Mouse (Mus musculus) brain, embryonic 14.5 days (tissue): ENCODE data around the gene Cog5. TPM values are rescaled to one million over a fixed set of nuclear protein-coding genes. Genes with fewer than 3 reads are reported as not detected.

Source experiments
- DNase-seq: peaks from one replicate; pipeline ENCODE4 v3.0.0-alpha.2; 2011; ENCODE audit warnings: low read depth
- CTCF ChIP-seq: fragments of 200-500 bp; IDR thresholded peaks from 2 replicates; pipeline ENCODE4 v1.5.1; 2012; ENCODE audit warnings: inconsistent platforms, mild to moderate bottlenecking, moderate library complexity, borderline replicate concordance; ENCODE audit not compliant: insufficient read depth, insufficient read length; ENCODE audit errors: extremely low read depth
- POLR2A ChIP-seq: fragments of 200-500 bp; IDR thresholded peaks from 2 replicates; pipeline ENCODE4 v1.6.1; 2012; ENCODE audit warnings: mild to moderate bottlenecking, inconsistent platforms, borderline replicate concordance; ENCODE audit not compliant: poor library complexity, insufficient read depth, insufficient read length, severe bottlenecking; ENCODE audit errors: extremely low read depth
- polyA plus RNA-seq: library from polyadenylated mRNA; depleted of rRNA; stranded (reverse); fragments of >200 nt; gene quantifications from 2 replicates; pipeline ENCODE4 v1.2.3, GENCODE M21; 2012

Gene Cog5
- polyA plus RNA-seq, 1 experiment = 32.9 TPM

GRCm38 (mm10) chr12:31654965-31655477 lies 352 bp downstream of the Cog5 start:
- peak; percentile 46; the same call in 1 of the 2 replicates for TF ChIP-seq CTCF
- TF ChIP-seq POLR2A = no peak
- DNase-seq = no peak

DNA sequence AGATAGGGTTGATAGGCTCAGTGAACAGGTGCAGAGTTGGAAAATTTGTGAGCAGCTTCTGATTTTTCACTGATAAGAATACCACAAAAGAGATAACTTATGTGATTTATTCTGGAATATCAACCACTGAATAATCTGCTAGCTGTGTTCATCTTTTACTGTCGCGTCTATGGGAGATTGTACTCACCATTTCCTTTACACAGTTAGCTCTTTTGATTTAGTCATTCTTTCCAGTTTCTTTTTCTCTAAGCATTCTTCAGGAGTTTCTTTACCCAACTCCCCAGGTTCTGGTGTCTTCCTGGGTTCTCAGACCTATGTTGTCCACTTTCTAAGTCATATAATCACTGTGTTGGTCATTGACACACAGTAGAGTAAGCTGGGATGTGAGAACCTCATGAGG lies 2.2 kb downstream of the Cog5 start:
- no peak for DNase-seq
- TF ChIP-seq POLR2A (no peak), CTCF (no peak)

GRCm38 (mm10) chr12:31665999-31666398 lies 11.3 kb downstream of the Cog5 start:
- no peak for DNase-seq
- TF ChIP-seq POLR2A = no peak
- TF ChIP-seq CTCF = no peak

- no peak for DNase-seq
- TF ChIP-seq CTCF = no peak
- no peak for TF ChIP-seq POLR2A
Measured at GRCm38 (mm10) chr12:31667187-31667586, 12.5 kb downstream of the Cog5 start.

DNA sequence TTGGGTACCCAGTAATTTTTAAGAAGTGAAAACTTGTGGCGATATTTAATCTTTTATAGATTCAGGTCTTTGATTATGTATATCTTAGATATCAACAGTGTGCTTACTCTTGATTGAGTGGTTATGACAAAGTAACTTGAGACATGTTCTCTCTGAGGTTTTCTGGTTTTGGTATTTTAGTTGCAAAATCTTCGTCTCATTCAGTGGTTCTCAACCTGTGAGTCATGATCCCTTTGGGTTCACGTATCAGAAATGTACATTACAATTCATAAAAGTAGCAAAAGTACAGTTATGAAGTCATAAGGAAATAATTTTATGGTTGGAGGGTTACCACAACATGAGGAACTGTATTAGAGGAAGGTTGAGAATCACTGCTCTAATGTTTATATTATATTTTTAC lies 32.0 kb downstream of the Cog5 start:
- DNase-seq = no peak
- no peak for TF ChIP-seq POLR2A
- no peak for TF ChIP-seq CTCF

DNA sequence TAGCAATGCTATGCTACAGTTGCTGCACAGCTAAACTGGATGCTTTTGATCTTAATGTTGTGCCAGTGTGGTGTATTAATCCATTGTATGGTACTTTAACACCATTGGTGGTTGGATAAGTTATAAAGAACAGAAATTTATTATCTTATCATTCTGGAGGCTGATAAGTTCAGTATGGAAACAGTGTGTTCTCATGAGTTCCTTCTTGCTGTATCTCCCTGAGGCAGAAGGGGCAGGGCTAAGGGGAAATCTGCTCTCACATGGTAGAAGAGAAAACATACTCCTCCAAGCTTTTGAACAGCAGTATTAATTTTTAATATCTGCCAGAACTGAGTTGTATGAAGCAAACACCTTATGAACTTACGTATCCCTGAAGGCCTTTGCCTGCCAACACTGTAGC lies 38.6 kb downstream of the Cog5 start:
- no peak for DNase-seq
- TF ChIP-seq POLR2A = no peak
- TF ChIP-seq CTCF = no peak

GRCm38 (mm10) chr12:31700623-31701347 lies 46.1 kb downstream of the Cog5 start:
- TF ChIP-seq CTCF (no peak), POLR2A (no peak)

GRCm38 (mm10) chr12:31701411-31701810 lies 46.7 kb downstream of the Cog5 start:
- no peak for DNase-seq
- TF ChIP-seq POLR2A (no peak), CTCF (no peak)

More at GRCm38 (mm10) chr12:31700623-31701347, 46.1 kb downstream of the Cog5 start:
- DNase-seq = no peak

DNA sequence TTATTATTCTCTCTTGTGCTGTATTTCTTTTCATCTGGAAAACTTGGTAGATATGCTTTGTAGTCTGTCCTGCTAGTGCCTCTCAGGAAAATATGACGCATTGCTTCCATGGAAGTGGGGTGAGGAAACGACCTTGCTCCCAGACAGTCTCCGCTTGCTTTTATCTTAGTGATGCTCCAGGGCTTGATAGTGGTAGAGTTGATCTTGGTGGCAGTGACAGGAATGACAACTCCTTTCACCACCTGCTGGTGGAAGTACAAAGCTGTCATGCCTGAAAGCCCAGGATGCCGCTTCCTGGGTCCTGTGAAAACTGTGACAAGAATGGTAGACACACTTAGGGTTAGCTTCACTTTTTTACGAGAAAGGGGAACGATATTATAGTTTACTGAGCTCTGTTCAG lies 49.2 kb downstream of the Cog5 start:
- no peak for DNase-seq
- TF ChIP-seq POLR2A (no peak), CTCF (0 out of 2 replicates have a peak, but pooled peaks have one; percentile 3)

DNA sequence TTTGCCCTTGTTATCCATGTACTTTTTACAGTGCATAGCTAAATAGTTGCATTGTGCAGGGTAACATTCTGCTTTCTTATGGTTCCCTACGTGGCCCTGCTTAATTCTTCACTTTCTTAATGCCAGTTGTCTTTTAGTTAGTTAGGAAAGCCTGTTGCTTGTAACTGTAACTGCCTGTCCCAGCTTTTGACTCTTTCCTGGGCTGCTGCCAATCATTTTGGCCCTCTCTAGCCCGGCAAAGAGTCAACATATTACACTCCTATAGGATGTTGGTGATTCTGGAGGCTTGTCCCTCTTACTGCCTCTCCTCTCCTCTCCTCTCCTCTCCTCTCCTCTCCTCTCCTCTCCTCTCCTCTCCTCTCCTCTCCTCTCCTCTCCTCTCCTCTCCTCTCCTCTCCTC lies 51.5 kb downstream of the Cog5 start:
- TF ChIP-seq CTCF = no peak
- TF ChIP-seq POLR2A = no peak
- DNase-seq = no peak

DNA sequence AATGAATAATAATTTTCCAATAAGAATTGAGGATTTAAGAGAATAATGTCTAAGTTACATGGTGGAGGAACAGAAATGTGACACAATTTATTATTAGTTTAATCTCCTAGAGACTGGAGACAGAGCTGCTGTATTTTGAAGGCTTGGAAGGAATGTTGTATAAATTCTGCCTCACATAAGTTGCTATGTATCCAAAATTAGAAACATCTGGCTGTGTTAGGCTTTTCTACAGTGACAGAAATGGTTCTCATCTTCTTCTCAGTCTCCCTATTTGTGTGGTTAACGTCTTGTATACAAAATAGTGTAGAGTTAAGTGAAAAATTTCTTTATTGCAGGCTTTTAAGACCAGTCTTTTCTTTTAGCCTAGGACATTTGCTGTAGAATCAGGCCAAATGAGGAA lies 52.9 kb downstream of the Cog5 start:
- DNase-seq = no peak
- TF ChIP-seq CTCF (no peak), POLR2A (no peak)

DNA sequence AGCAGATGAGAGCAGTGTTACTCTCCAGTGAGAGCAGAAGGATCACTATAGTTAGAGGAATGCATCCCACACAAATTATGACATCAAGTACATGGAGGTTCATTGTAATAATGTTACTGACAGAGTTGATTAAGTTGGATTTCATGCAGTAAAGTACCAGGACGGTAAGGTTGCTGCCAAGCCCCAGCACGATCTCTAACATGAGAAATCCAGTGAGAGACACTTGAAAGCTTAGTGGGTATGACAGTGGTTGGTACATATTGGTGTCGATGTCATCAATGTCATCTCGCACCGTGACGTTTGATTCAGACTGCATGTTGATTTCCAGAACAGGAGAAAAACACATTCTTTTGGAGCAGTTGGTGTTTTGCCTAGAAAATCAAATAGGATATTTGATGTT lies 55.0 kb downstream of the Cog5 start:
- no peak for TF ChIP-seq CTCF
- TF ChIP-seq POLR2A = no peak
- DNase-seq = no peak
